Mouse (Mus musculus): ENCODE measurements around the gene Slc25a43. TPM values are rescaled to one million over a fixed set of nuclear protein-coding genes. Genes with fewer than 3 reads are reported as not detected.
"Not testable (repeated sequence)": the region's sequence is repeated elsewhere in the genome, so short reads cannot be mapped to it uniquely, and the experiment has no call there.

Slc25a43 gene
- polyA plus RNA-seq, 2 experiments from 2014 or later, result 0.75 TPM; not detected in 1

- ATAC-seq, result no peak
These were observed 51.1 kb downstream of the Slc25a43 start for GRCm38 (mm10) chrX:36794571-36794970.

- ATAC-seq, result peak; percentile 91
These were observed 52.1 kb downstream of the Slc25a43 start, which contains the start of gene Slc25a5 for GRCm38 (mm10) chrX:36795424-36796162. Gene Slc25a5 (plus strand): TSS chrX:36795651.

- peak; percentile 53 for ATAC-seq
These were observed 52.7 kb downstream of the Slc25a43 start for GRCm38 (mm10) chrX:36796163-36796581.

GRCm38 (mm10) chrX:36796734-36797133 lies 53.3 kb downstream of the Slc25a43 start:
- ATAC-seq, result not testable (repeated sequence)

- no peak for ATAC-seq
These were observed 55.8 kb downstream of the Slc25a43 start for GRCm38 (mm10) chrX:36799131-36799879.

GRCm38 (mm10) chrX:36803189-36803588 lies 59.7 kb downstream of the Slc25a43 start:
- ATAC-seq, result no peak

GRCm38 (mm10) chrX:36804196-36804595 lies 60.7 kb downstream of the Slc25a43 start:
- no peak for ATAC-seq

- ATAC-seq, result no peak
These were observed 62.2 kb downstream of the Slc25a43 start for GRCm38 (mm10) chrX:36805466-36806235.

- peak; percentile 87 for ATAC-seq
These were observed 64.2 kb downstream of the Slc25a43 start for GRCm38 (mm10) chrX:36807360-36808317.

GRCm38 (mm10) chrX:36808318-36808683 lies 64.8 kb downstream of the Slc25a43 start:
- ATAC-seq, result no peak

- ATAC-seq, result no peak
These were observed 67.9 kb downstream of the Slc25a43 start for GRCm38 (mm10) chrX:36811377-36811776.

GRCm38 (mm10) chrX:36814161-36814836 lies 70.8 kb downstream of the Slc25a43 start:
- ATAC-seq, result no peak

GRCm38 (mm10) chrX:36815022-36815421 lies 71.6 kb downstream of the Slc25a43 start:
- ATAC-seq, result no peak

GRCm38 (mm10) chrX:36815439-36815838 lies 72.0 kb downstream of the Slc25a43 start:
- no peak for ATAC-seq

- no peak for ATAC-seq
These were observed 73.0 kb downstream of the Slc25a43 start for GRCm38 (mm10) chrX:36816368-36816899.

- ATAC-seq, result no peak
These were observed 73.5 kb downstream of the Slc25a43 start for GRCm38 (mm10) chrX:36816953-36817441.

GRCm38 (mm10) chrX:36819575-36819974 lies 76.1 kb downstream of the Slc25a43 start:
- no peak for ATAC-seq

GRCm38 (mm10) chrX:36820201-36820600 lies 76.7 kb downstream of the Slc25a43 start:
- ATAC-seq, result no peak

GRCm38 (mm10) chrX:36823932-36824711 lies 80.7 kb downstream of the Slc25a43 start:
- ATAC-seq, result no peak

- no peak for ATAC-seq
These were observed 81.6 kb downstream of the Slc25a43 start for GRCm38 (mm10) chrX:36825032-36825431.

Measured in activated CD4-positive, CD25-positive, alpha-beta regulatory T cell, adult 4 months (primary cell).